Mouse (Mus musculus) myocyte (in vitro differentiated cells): Measurements from ENCODE around the gene Nf1.

Experiments
- CEBPB ChIP-seq: IDR thresholded peaks from 2 replicates; pipeline ENCODE4 v1.6.1; 2011; ENCODE audit warnings: mild to moderate bottlenecking, moderate library complexity; ENCODE audit not compliant: poor library complexity, insufficient read depth, severe bottlenecking
- E2F4 ChIP-seq: IDR thresholded peaks from one replicate; pipeline ENCODE4 v1.6.1; 2011; ENCODE audit warnings: mild to moderate bottlenecking, control low read depth, moderate library complexity; ENCODE audit not compliant: insufficient read depth
- MAX ChIP-seq: IDR thresholded peaks from one replicate; pipeline ENCODE4 v1.6.1; 2011; ENCODE audit warnings: low read depth, mild to moderate bottlenecking, control low read depth
- MYOD1 ChIP-seq, 3 experiments: IDR thresholded peaks; one replicate each; pipeline ENCODE4 v1.6.1; 2011; ENCODE audit warnings: control low read depth in 2 of 3, low read depth in 2 of 3, mild to moderate bottlenecking in 2 of 3, moderate library complexity in 1 of 3; ENCODE audit not compliant: insufficient read length in 2 of 3, control insufficient read depth in 1 of 3
- MYOG ChIP-seq, 3 experiments: IDR thresholded peaks; one replicate each; pipeline ENCODE4 v1.6.1; 2011; ENCODE audit warnings: control low read depth in 2 of 3, low read depth in 2 of 3, mild to moderate bottlenecking in 2 of 3; ENCODE audit not compliant: insufficient read length in 2 of 3, control insufficient read depth in 1 of 3, insufficient read depth in 1 of 3
- POLR2A ChIP-seq: IDR thresholded peaks from one replicate; pipeline ENCODE4 v1.6.1; 2011; ENCODE audit warnings: low read depth, mild to moderate bottlenecking, control low read depth, moderate library complexity; ENCODE audit not compliant: insufficient read length
- POLR2AphosphoS2 ChIP-seq: IDR thresholded peaks from one replicate; pipeline ENCODE4 v1.6.1; 2011; ENCODE audit warnings: low read depth, control low read depth; ENCODE audit not compliant: insufficient read length
- TCF12 ChIP-seq: IDR thresholded peaks from one replicate; pipeline ENCODE4 v1.6.1; 2011; ENCODE audit warnings: mild to moderate bottlenecking, control low read depth; ENCODE audit not compliant: poor library complexity, insufficient read depth, severe bottlenecking

DNA sequence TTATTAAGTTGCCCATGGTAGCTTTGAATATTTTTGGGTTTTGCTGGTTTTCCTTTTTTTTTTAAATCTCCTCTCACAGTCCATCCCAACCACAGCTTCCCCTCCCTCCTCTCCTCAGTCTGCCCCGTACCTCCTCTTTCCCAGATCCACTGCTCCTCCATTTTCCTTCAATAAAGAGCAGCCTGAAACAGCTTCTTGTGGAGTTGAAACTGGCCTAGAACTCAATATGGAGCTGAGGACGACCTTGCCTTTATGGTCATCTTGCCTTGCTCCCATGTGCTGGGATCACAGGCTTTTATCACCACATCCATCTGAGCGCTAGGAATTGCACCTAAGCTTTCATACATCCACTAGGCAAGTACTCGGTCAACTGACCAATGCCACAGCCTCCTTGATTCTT, 192.0 kb downstream of the Nf1 start:
- TF ChIP-seq POLR2A (no peak), POLR2AphosphoS2 (no peak), MYOD1 (IDR thresholded peaks at IDR 0.05; ENCODE audit: control insufficient read depth in 1 of 3, insufficient read length in 2 of 3, low read depth in 2 of 3) (no peak), CEBPB (no peak), E2F4 (no peak), MAX (no peak), MYOG (IDR thresholded peaks at IDR 0.05; ENCODE audit: control insufficient read depth in 1 of 3, insufficient read depth in 1 of 3, insufficient read length in 2 of 3, low read depth in 2 of 3) (no peak), TCF12 (no peak)
